ENCODE assay signal across 14 mouse cellular contexts in genomic region chr14:18758595-18759532, GRCm38 (mm10).
DNase-seq lines count a peak whose midpoint lies in the region; ATAC-seq and TF ChIP-seq lines count a peak whose summit lies in the region.
"Had no signal": no experiment of that assay in that cellular context is flagged by ENCODE, and none has a peak within 500 bp of the region (broad histone marks: within the 10 kb centered on the region; RNA-seq: fewer than 3 reads in every experiment).

No protein-coding gene starts in this region.

- H3K9me3 ChIP-seq in forebrain, embryonic 15.5 days, result no peaks in the 10 kb centered on the region
- H3K9me3 ChIP-seq in midbrain, embryonic 13.5 days, result no peaks in the 10 kb centered on the region
- H3K9me3 ChIP-seq: embryonic facial prominence, embryonic 12.5 days; intestine, embryonic 15.5 days; liver, embryonic 13.5 days had no signal

- peak; percentile 53 for ATAC-seq in forebrain, embryonic 15.5 days (replicated peaks)
- peak; percentile 80 for ATAC-seq in midbrain, embryonic 13.5 days
- ATAC-seq in granulocyte monocyte progenitor cell, adult 5-6 weeks (replicated peaks; ENCODE audit: poor library complexity, severe bottlenecking), result no peak
- ATAC-seq: intestine, embryonic 15.5 days had no signal

- TF ChIP-seq POLR2A in brain, embryonic 14.5 days (IDR thresholded peaks at IDR 0.05; ENCODE audit: borderline replicate concordance, extremely low read depth, insufficient read depth, insufficient read length, poor library complexity, severe bottlenecking), result no peak

- H3K27me3 ChIP-seq in forebrain, embryonic 15.5 days, result no peaks in the 10 kb centered on the region
- H3K27me3 ChIP-seq in midbrain, embryonic 13.5 days, result no peaks in the 10 kb centered on the region
- H3K27me3 ChIP-seq: embryonic facial prominence, embryonic 12.5 days; intestine, embryonic 15.5 days; liver, embryonic 13.5 days had no signal

- 0 out of 2 replicates have a peak overlapping the region, but pooled peaks have one; percentile 3 for H3K27ac ChIP-seq in left cerebral cortex, adult 2 months
- H3K27ac ChIP-seq in forebrain, embryonic 15.5 days (replicated peaks), result peak overlapping the region; percentile 40
- 0 out of 2 replicates have a peak overlapping the region, but pooled peaks have one; percentile 21 for H3K27ac ChIP-seq in midbrain, embryonic 13.5 days
- H3K27ac ChIP-seq: embryonic facial prominence, embryonic 12.5 days; gastrocnemius, adult 2 months; intestine, embryonic 15.5 days; liver, embryonic 13.5 days had no signal

- no peaks in the 10 kb centered on the region for H3K36me3 ChIP-seq in forebrain, embryonic 15.5 days
- H3K36me3 ChIP-seq in midbrain, embryonic 13.5 days, result no peaks in the 10 kb centered on the region
- H3K36me3 ChIP-seq: embryonic facial prominence, embryonic 12.5 days; intestine, embryonic 15.5 days; liver, embryonic 13.5 days had no signal

- 43% methylated on average over 2 of the region's 2 CpGs for WGBS in forebrain, embryonic 15.5 days
- WGBS in midbrain, embryonic 13.5 days, result 45% methylated on average over 2 of the region's 2 CpGs

- H3K4me1 ChIP-seq in forebrain, embryonic 15.5 days, result peaks cover 11% of the 10 kb centered on the region
- peaks cover 11% of the 10 kb centered on the region for H3K4me1 ChIP-seq in midbrain, embryonic 13.5 days (replicated peaks)
- H3K4me1 ChIP-seq: embryonic facial prominence, embryonic 12.5 days; intestine, embryonic 15.5 days; liver, embryonic 13.5 days had no signal

- H3K9ac ChIP-seq in forebrain, embryonic 15.5 days (replicated peaks), result no peak overlapping the region
- no peak overlapping the region for H3K9ac ChIP-seq in midbrain, embryonic 13.5 days (replicated peaks)
- H3K9ac ChIP-seq: embryonic facial prominence, embryonic 12.5 days; intestine, embryonic 15.5 days; liver, embryonic 13.5 days had no signal

- intact Hi-C loops in left cerebral cortex, adult 2 months (cut with DNase I), result no loop called here

- H3K4me2 ChIP-seq in forebrain, embryonic 15.5 days (replicated peaks), result no peak overlapping the region
- H3K4me2 ChIP-seq in midbrain, embryonic 13.5 days (replicated peaks), result no peak overlapping the region
- H3K4me2 ChIP-seq: embryonic facial prominence, embryonic 12.5 days; intestine, embryonic 15.5 days; liver, embryonic 13.5 days had no signal

- no peak for TF ChIP-seq CTCF in left cerebral cortex, adult 2 months (IDR thresholded peaks at IDR 0.05)
- TF ChIP-seq CTCF in brain, embryonic 14.5 days (IDR thresholded peaks at IDR 0.05; ENCODE audit: borderline replicate concordance, extremely low read depth, insufficient read depth, insufficient read length), result no peak

- no peak overlapping the region for H3K4me3 ChIP-seq in left cerebral cortex, adult 2 months
- no peak overlapping the region for H3K4me3 ChIP-seq in forebrain, embryonic 15.5 days
- no peak overlapping the region for H3K4me3 ChIP-seq in midbrain, embryonic 13.5 days (replicated peaks)
- H3K4me3 ChIP-seq: embryonic facial prominence, embryonic 12.5 days; gastrocnemius, adult 2 months; intestine, embryonic 15.5 days; liver, embryonic 13.5 days had no signal

- no peak for DNase-seq in left cerebral cortex, adult 2 months (ENCODE audit: extremely low spot score in 1 of 2, low spot score in 2 of 2)
- DNase-seq in left cerebral cortex, adult 8-10 months (ENCODE audit: low spot score in 2 of 2), result no peak
- peak; percentile 75 for DNase-seq in brain, embryonic 14.5 days (ENCODE audit: low read depth)
- no peak for DNase-seq in kidney, postnatal 14 days
- no peak for DNase-seq in thymus, postnatal 4 days
- DNase-seq: adrenal gland, postnatal 10 days; cerebellum, adult 2 months; gastrocnemius, adult 2 months; liver, embryonic 13.5 days had no signal
